Comparison of ENCODE assay signal across 26 mouse cellular contexts in the genomic region with DNA sequence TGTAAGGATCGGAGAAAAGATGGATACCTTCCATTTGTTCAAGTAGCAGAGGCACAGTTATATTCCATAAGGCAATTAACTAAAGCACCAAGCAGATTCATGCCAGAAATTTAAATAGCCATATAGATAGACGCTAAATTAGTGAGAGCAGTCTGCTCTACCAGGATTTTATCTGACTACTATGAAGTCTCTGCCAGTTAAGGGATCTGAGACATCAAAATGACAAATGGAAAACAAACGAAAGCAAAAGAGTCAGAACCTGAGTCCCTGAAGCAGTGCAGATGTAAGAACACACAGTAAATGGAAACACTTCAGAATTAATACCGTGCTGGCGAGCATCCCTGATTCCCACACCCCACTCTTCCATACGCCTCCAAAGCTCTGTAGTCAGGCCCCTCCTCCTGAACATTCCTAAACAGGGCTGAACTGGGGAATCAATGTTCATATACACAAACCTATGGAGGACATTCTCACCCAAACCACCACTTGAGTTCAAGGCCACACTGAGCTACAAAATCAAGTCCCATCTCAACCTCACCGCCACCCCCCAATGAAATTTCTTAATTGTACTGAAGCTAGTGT. TPM values are rescaled to one million over a fixed set of nuclear protein-coding genes. Genes with fewer than 3 reads are reported as not detected.
DNase-seq lines count a peak whose midpoint lies in the region; ATAC-seq lines count a peak whose summit lies in the region.
"Had no signal": no experiment of that assay in that cellular context is flagged by ENCODE, and none has a peak within 500 bp of the region (broad histone marks: within the 10 kb centered on the region; RNA-seq: fewer than 3 reads in every experiment).

No protein-coding gene starts in this region.

- H3K9ac ChIP-seq in embryonic facial prominence, embryonic 14.5 days (ENCODE audit: low read depth, low read length): no peak overlapping the region
- H3K9ac ChIP-seq in midbrain, embryonic 11.5 days (ENCODE audit: low read length): no peak overlapping the region
- H3K9ac ChIP-seq: heart, embryonic 13.5 days; neural tube, embryonic 12.5 days had no signal

- WGBS in embryonic facial prominence, embryonic 14.5 days: 69% methylated on average over 7 of the region's 7 CpGs
- 82% methylated on average over 7 of the region's 7 CpGs for WGBS in embryonic facial prominence, embryonic 10.5 days
- WGBS in midbrain, embryonic 11.5 days: 85% methylated on average over 7 of the region's 7 CpGs
- WGBS in midbrain, embryonic 10.5 days: 87% methylated on average over 7 of the region's 7 CpGs

- no peaks in the 10 kb centered on the region for H3K4me1 ChIP-seq in embryonic facial prominence, embryonic 14.5 days (ENCODE audit: control insufficient read depth, insufficient read depth, low read length)
- no peaks in the 10 kb centered on the region for H3K4me1 ChIP-seq in embryonic facial prominence, embryonic 10.5 days
- H3K4me1 ChIP-seq in midbrain, embryonic 11.5 days (ENCODE audit: control insufficient read depth, insufficient read depth, low read length): no peaks in the 10 kb centered on the region
- no peaks in the 10 kb centered on the region for H3K4me1 ChIP-seq in midbrain, embryonic 10.5 days
- H3K4me1 ChIP-seq: neural tube, embryonic 12.5 days had no signal

- DNase-seq in embryonic facial prominence, embryonic 14.5 days (ENCODE audit: low spot score): peak; percentile 4
- no peak for DNase-seq in embryonic facial prominence, embryonic 10.5 days (ENCODE audit: low spot score)
- no peak for DNase-seq in midbrain, embryonic 11.5 days (ENCODE audit: low spot score, missing footprints)
- no peak for DNase-seq in midbrain, embryonic 10.5 days (ENCODE audit: low spot score)
- DNase-seq in lung, postnatal 36 days: peak; percentile 52
- no peak for DNase-seq in right cerebral cortex, postnatal 14 days
- DNase-seq in gastrocnemius, adult 8-10 months (ENCODE audit: low spot score in 2 of 2): no peak
- no peak for DNase-seq in spleen, adult 18-20 months
- DNase-seq: adrenal gland, adult 8-10 months; cerebellum, adult 11 months; cerebellum, postnatal 36 days; heart, postnatal 36 days; liver; right cerebral cortex, postnatal 4 days had no signal

- H3K4me2 ChIP-seq in embryonic facial prominence, embryonic 14.5 days (ENCODE audit: low read depth, low read length): no peak overlapping the region
- H3K4me2 ChIP-seq in midbrain, embryonic 11.5 days: no peak overlapping the region
- H3K4me2 ChIP-seq: heart, embryonic 13.5 days; neural tube, embryonic 12.5 days had no signal

- H3K4me3 ChIP-seq in embryonic facial prominence, embryonic 14.5 days (ENCODE audit: low read depth, low read length): no peak overlapping the region
- no peak overlapping the region for H3K4me3 ChIP-seq in embryonic facial prominence, embryonic 10.5 days
- H3K4me3 ChIP-seq in midbrain, embryonic 11.5 days (ENCODE audit: low read depth, low read length): no peak overlapping the region
- no peak overlapping the region for H3K4me3 ChIP-seq in midbrain, embryonic 10.5 days
- H3K4me3 ChIP-seq: heart, embryonic 13.5 days; neural tube, embryonic 12.5 days had no signal

- H3K27me3 ChIP-seq in embryonic facial prominence, embryonic 14.5 days (replicated peaks; ENCODE audit: control insufficient read depth, insufficient read depth, low read length): no peaks in the 10 kb centered on the region
- H3K27me3 ChIP-seq in embryonic facial prominence, embryonic 10.5 days (replicated peaks; ENCODE audit: low read depth, poor library complexity, severe bottlenecking): no peaks in the 10 kb centered on the region
- no peaks in the 10 kb centered on the region for H3K27me3 ChIP-seq in midbrain, embryonic 11.5 days (ENCODE audit: control insufficient read depth, insufficient read depth, low read length)
- no peaks in the 10 kb centered on the region for H3K27me3 ChIP-seq in midbrain, embryonic 10.5 days (ENCODE audit: low read depth, poor library complexity, severe bottlenecking)
- H3K27me3 ChIP-seq: heart, embryonic 13.5 days; neural tube, embryonic 12.5 days had no signal

- H3K9me3 ChIP-seq in embryonic facial prominence, embryonic 14.5 days (ENCODE audit: control insufficient read depth, low read length): no peaks in the 10 kb centered on the region
- H3K9me3 ChIP-seq in embryonic facial prominence, embryonic 10.5 days: no peaks in the 10 kb centered on the region
- H3K9me3 ChIP-seq in midbrain, embryonic 11.5 days (ENCODE audit: control insufficient read depth, low read length): no peaks in the 10 kb centered on the region
- H3K9me3 ChIP-seq in midbrain, embryonic 10.5 days (replicated peaks): no peaks in the 10 kb centered on the region
- H3K9me3 ChIP-seq: heart, embryonic 13.5 days; neural tube, embryonic 12.5 days had no signal

- H3K36me3 ChIP-seq in embryonic facial prominence, embryonic 14.5 days (ENCODE audit: control insufficient read depth, insufficient read depth, low read length): no peaks in the 10 kb centered on the region
- H3K36me3 ChIP-seq in embryonic facial prominence, embryonic 10.5 days (replicated peaks): no peaks in the 10 kb centered on the region
- no peaks in the 10 kb centered on the region for H3K36me3 ChIP-seq in midbrain, embryonic 11.5 days (ENCODE audit: control insufficient read depth, insufficient read depth, low read length)
- no peaks in the 10 kb centered on the region for H3K36me3 ChIP-seq in midbrain, embryonic 10.5 days
- H3K36me3 ChIP-seq: heart, embryonic 13.5 days; neural tube, embryonic 12.5 days had no signal

- ATAC-seq in embryonic facial prominence, embryonic 14.5 days (ENCODE audit: low read depth): no peak
- ATAC-seq in midbrain, embryonic 11.5 days (ENCODE audit: low FRiP score): 0 out of 2 replicates have a peak, but pooled peaks have one; percentile 40
- ATAC-seq: hindbrain, embryonic 16.5 days; intestine, postnatal 0 days had no signal

- H3K27ac ChIP-seq in embryonic facial prominence, embryonic 14.5 days (replicated peaks; ENCODE audit: low read depth, low read length): no peak overlapping the region
- no peak overlapping the region for H3K27ac ChIP-seq in embryonic facial prominence, embryonic 10.5 days (replicated peaks)
- no peak overlapping the region for H3K27ac ChIP-seq in midbrain, embryonic 11.5 days (ENCODE audit: low read depth, low read length)
- H3K27ac ChIP-seq in midbrain, embryonic 10.5 days (replicated peaks): no peak overlapping the region
- H3K27ac ChIP-seq: heart, embryonic 13.5 days; macrophage; neural tube, embryonic 12.5 days had no signal

RNA-seq across cellular contexts. Expression of gene Plscr5, which starts 17.7 kb away (rescaled TPM):
- polyA plus RNA-seq in embryonic facial prominence, embryonic 14.5 days (2014; fragmentation: Nextera tagmentation; extraction: Ambion mirVana): not detected in 2 replicates
- not detected in 2 replicates for polyA plus RNA-seq in embryonic facial prominence, embryonic 10.5 days (2016; fragmentation: Nextera tagmentation; extraction: Ambion mirVana)
- polyA plus RNA-seq in midbrain, embryonic 11.5 days (2014; fragmentation: Nextera tagmentation; extraction: Ambion mirVana): not detected in 2 replicates
- polyA plus RNA-seq in midbrain, embryonic 10.5 days (2016; fragmentation: Nextera tagmentation; extraction: Ambion mirVana): not detected in 2 replicates
- total RNA-seq in gastrocnemius, adult 8-10 months (2022): not detected
- total RNA-seq: adrenal gland, adult 8-10 months; heart, postnatal 36 days; layer of hippocampus, postnatal 25 days; left cerebral cortex, postnatal 25 days; monocyte, adult 5-6 weeks had no signal
- polyA plus RNA-seq: embryonic facial prominence, embryonic 11.5 days; gonadal fat pad, adult 2 months; heart, embryonic 13.5 days; intestine, postnatal 0 days; kidney, embryonic 16.5 days; macrophage; thymus, postnatal 0 days had no signal

RNA-seq across cellular contexts. Expression of gene Plscr1, which starts 39.1 kb away (rescaled TPM):
- 19.0 and 21.3 TPM in 2 replicates for polyA plus RNA-seq in embryonic facial prominence, embryonic 14.5 days (2014; fragmentation: Nextera tagmentation; extraction: Ambion mirVana)
- polyA plus RNA-seq in embryonic facial prominence, embryonic 10.5 days (2016; fragmentation: Nextera tagmentation; extraction: Ambion mirVana): 30.0 and 31.7 TPM in 2 replicates
- 26.3 and 27.7 TPM in 2 replicates for polyA plus RNA-seq in midbrain, embryonic 11.5 days (2014; fragmentation: Nextera tagmentation; extraction: Ambion mirVana)
- polyA plus RNA-seq in midbrain, embryonic 10.5 days (2016; fragmentation: Nextera tagmentation; extraction: Ambion mirVana): 29.8 and 32.9 TPM in 2 replicates
- total RNA-seq in gastrocnemius, adult 8-10 months (2022): 1 to 10 TPM in 1 of 4 experiments, under 1 TPM in 3; 0.56 to 1.1 (median 0.81) TPM

Comparison
In these comparisons a context has a peak if more than half of its experiments do, and no peak if none do; other contexts are left out.
1. DNase-seq: peak in embryonic facial prominence, embryonic 14.5 days (single experiment) and lung, postnatal 36 days (single experiment); none in embryonic facial prominence, embryonic 10.5 days (single experiment), midbrain, embryonic 11.5 days (single experiment), midbrain, embryonic 10.5 days (single experiment), right cerebral cortex, postnatal 14 days (single experiment), gastrocnemius, adult 8-10 months (0 of 2) and spleen, adult 18-20 months (0 of 2).